In genomic region chr10:80115290-80115943, GRCm38 (mm10) we compare ENCODE assay signal across 7 mouse cellular contexts. TPM values are rescaled to one million over a fixed set of nuclear protein-coding genes. Genes with fewer than 3 reads are reported as not detected.
DNase-seq lines count a peak whose midpoint lies in the region; ATAC-seq and TF ChIP-seq lines count a peak whose summit lies in the region.

Stk11 (plus strand) TSS chr10:80115803.

- no peaks in the 10 kb centered on the region for H3K27me3 ChIP-seq in embryonic facial prominence, embryonic 10.5 days (replicated peaks; ENCODE audit: low read depth, poor library complexity, severe bottlenecking)
- H3K27me3 ChIP-seq in intestine, postnatal 0 days (replicated peaks; ENCODE audit: control insufficient read depth, insufficient read depth, low read length) = no peaks in the 10 kb centered on the region
- no peaks in the 10 kb centered on the region for H3K27me3 ChIP-seq in midbrain, embryonic 12.5 days
- no peaks in the 10 kb centered on the region for H3K27me3 ChIP-seq in small intestine, adult 2 months (ENCODE audit: control insufficient read depth, insufficient read depth, low read length)

- H3K9me3 ChIP-seq in embryonic facial prominence, embryonic 10.5 days = no peaks in the 10 kb centered on the region
- no peaks in the 10 kb centered on the region for H3K9me3 ChIP-seq in intestine, postnatal 0 days (ENCODE audit: control insufficient read depth)
- no peaks in the 10 kb centered on the region for H3K9me3 ChIP-seq in midbrain, embryonic 12.5 days

- ATAC-seq in intestine, postnatal 0 days = peak; percentile 99
- ATAC-seq in midbrain, embryonic 12.5 days (ENCODE audit: low FRiP score, low read depth) = peak; percentile 98

- peak within 1 kb of the TSS; percentile 82 for H3K9ac ChIP-seq in intestine, postnatal 0 days (ENCODE audit: low read depth, low read length)
- H3K9ac ChIP-seq in midbrain, embryonic 12.5 days (replicated peaks) = peak within 1 kb of the TSS; percentile 82

- intact Hi-C loops in left cerebral cortex, postnatal 4 days (cut with DNase I) = loop anchor here (10.0 kb wide), 1 partner anchor 131 kb away; the partner anchor contains the start of genes Cnn2 and Tmem259

- peaks cover 46% of the 10 kb centered on the region for H3K4me1 ChIP-seq in embryonic facial prominence, embryonic 10.5 days
- H3K4me1 ChIP-seq in intestine, postnatal 0 days (replicated peaks; ENCODE audit: control insufficient read depth, insufficient read depth, low read length) = no peaks in the 10 kb centered on the region; the same call in 1 of the 2 replicates
- H3K4me1 ChIP-seq in midbrain, embryonic 12.5 days = peaks cover 33% of the 10 kb centered on the region
- H3K4me1 ChIP-seq in small intestine, adult 2 months (ENCODE audit: control insufficient read depth, insufficient read depth, insufficient read length, low read length) = peaks cover 20% of the 10 kb centered on the region

- WGBS in embryonic facial prominence, embryonic 10.5 days = under 1% methylated on average over 70 of the region's 70 CpGs
- under 1% methylated on average over 70 of the region's 70 CpGs for WGBS in intestine, postnatal 0 days
- WGBS in midbrain, embryonic 12.5 days = under 1% methylated on average over 70 of the region's 70 CpGs
- WGBS in small intestine, adult 2 months = under 1% methylated on average over 70 of the region's 70 CpGs

- peak; percentile 55 for TF ChIP-seq CTCF in intestine, postnatal 0 days (IDR thresholded peaks at IDR 0.05; ENCODE audit: low read depth)
- TF ChIP-seq CTCF in small intestine, adult 2 months (IDR thresholded peaks at IDR 0.05; ENCODE audit: extremely low read depth, insufficient read length, insufficient replicate concordance, low read depth, low read length) = no peak

- TF ChIP-seq POLR2A in small intestine, adult 2 months (IDR thresholded peaks at IDR 0.05; ENCODE audit: low read depth, low read length) = peak; percentile 90

- peak within 1 kb of the TSS; percentile 91 for H3K4me3 ChIP-seq in embryonic facial prominence, embryonic 10.5 days
- H3K4me3 ChIP-seq in intestine, postnatal 0 days (ENCODE audit: low read depth, low read length) = peak within 1 kb of the TSS; percentile 90
- peak within 1 kb of the TSS; percentile 96 for H3K4me3 ChIP-seq in midbrain, embryonic 12.5 days
- H3K4me3 ChIP-seq in small intestine, adult 2 months (ENCODE audit: low read depth, low read length) = peak within 1 kb of the TSS; percentile 87

- H3K36me3 ChIP-seq in embryonic facial prominence, embryonic 10.5 days (replicated peaks) = peaks cover 34% of the 10 kb centered on the region
- H3K36me3 ChIP-seq in intestine, postnatal 0 days (ENCODE audit: control insufficient read depth, insufficient read depth) = peaks cover 9% of the 10 kb centered on the region; the same call in 1 of the 2 replicates
- peaks cover 14% of the 10 kb centered on the region for H3K36me3 ChIP-seq in midbrain, embryonic 12.5 days
- peaks cover 8% of the 10 kb centered on the region; the same call in 1 of the 2 replicates for H3K36me3 ChIP-seq in small intestine, adult 2 months (ENCODE audit: control insufficient read depth, insufficient read depth, low read length)

- peak; percentile 99 for DNase-seq in adrenal gland, postnatal 10 days
- peak; percentile 99 for DNase-seq in embryonic facial prominence, embryonic 10.5 days (ENCODE audit: low spot score)
- peak; percentile 100 for DNase-seq in gonadal fat pad, adult 2 months (ENCODE audit: low read depth)
- peak; percentile 100 for DNase-seq in left cerebral cortex, postnatal 4 days

- peak within 1 kb of the TSS; percentile 93 for H3K27ac ChIP-seq in embryonic facial prominence, embryonic 10.5 days (replicated peaks)
- peak within 1 kb of the TSS; percentile 91 for H3K27ac ChIP-seq in intestine, postnatal 0 days (ENCODE audit: low read depth, low read length)
- H3K27ac ChIP-seq in midbrain, embryonic 12.5 days (replicated peaks) = peak within 1 kb of the TSS; percentile 67
- H3K27ac ChIP-seq in small intestine, adult 2 months (ENCODE audit: insufficient read depth, low read depth, low read length) = peak within 1 kb of the TSS; percentile 96

- H3K4me2 ChIP-seq in intestine, postnatal 0 days (replicated peaks; ENCODE audit: low read depth) = peak within 1 kb of the TSS; percentile 87
- H3K4me2 ChIP-seq in midbrain, embryonic 12.5 days (replicated peaks) = peak within 1 kb of the TSS; percentile 98

RNA-seq across cellular contexts. Expression of gene Stk11, which starts in this region (rescaled TPM):
- total RNA-seq in adrenal gland, postnatal 10 days (2021) = 100 to 1,000 TPM; 133 to 151 TPM
- 16.1 and 17.5 TPM in 2 replicates for polyA plus RNA-seq in embryonic facial prominence, embryonic 10.5 days (2016; fragmentation: Nextera tagmentation; extraction: Ambion mirVana)
- polyA plus RNA-seq in gonadal fat pad, adult 2 months (2012; rRNA removed) = 108 TPM in 2 replicates
- polyA plus RNA-seq in intestine, postnatal 0 days (2015; fragmentation: Nextera tagmentation; extraction: Ambion mirVana) = 11.7 and 12.4 TPM in 2 replicates
- total RNA-seq in left cerebral cortex, postnatal 4 days (2021) = 100 to 1,000 TPM; 100 to 111 TPM
- polyA plus RNA-seq in midbrain, embryonic 12.5 days (2016; fragmentation: Nextera tagmentation; extraction: Ambion mirVana) = 16.7 and 20.3 TPM in 2 replicates
- 77.5 and 124 TPM in 2 replicates for polyA plus RNA-seq in small intestine, adult 2 months (2012; rRNA removed)

Comparison
In these comparisons a context has a peak if more than half of its experiments do, and no peak if none do; other contexts are left out.
1. Peak in every context shown above with its lines: DNase-seq, ATAC-seq, H3K4me3 ChIP-seq and H3K27ac ChIP-seq.